17 mouse cellular contexts compared by ENCODE assay signal in genomic region chr7:72962815-72963214, GRCm38 (mm10).
DNase-seq lines count a peak whose midpoint lies in the region; ATAC-seq lines count a peak whose summit lies in the region.
"Had no signal": no experiment of that assay in that cellular context is flagged by ENCODE, and none has a peak within 500 bp of the region (broad histone marks: within the 10 kb centered on the region; RNA-seq: fewer than 3 reads in every experiment).

No protein-coding gene starts in this region.

- peak; percentile 52 for DNase-seq in embryonic facial prominence, embryonic 14.5 days (ENCODE audit: low spot score)
- no peak for DNase-seq in embryonic facial prominence, embryonic 10.5 days (ENCODE audit: low spot score)
- peak; percentile 55 for DNase-seq in mesoderm, embryonic 11.5 days (ENCODE audit: low read depth, low spot score)
- DNase-seq: B cell, adult 2 months; forebrain, postnatal 0 days; gastrocnemius, postnatal 36 days; right cerebral cortex, postnatal 25 days; thymus, postnatal 4 days had no signal

- H3K27me3 ChIP-seq in embryonic facial prominence, embryonic 14.5 days (replicated peaks; ENCODE audit: control insufficient read depth, insufficient read depth, low read length), result no peaks in the 10 kb centered on the region
- no peaks in the 10 kb centered on the region for H3K27me3 ChIP-seq in embryonic facial prominence, embryonic 10.5 days (replicated peaks; ENCODE audit: low read depth, poor library complexity, severe bottlenecking)
- no peaks in the 10 kb centered on the region for H3K27me3 ChIP-seq in neural tube, embryonic 13.5 days
- H3K27me3 ChIP-seq in neural tube, embryonic 15.5 days (replicated peaks), result no peaks in the 10 kb centered on the region
- H3K27me3 ChIP-seq in kidney, embryonic 15.5 days, result no peaks in the 10 kb centered on the region
- H3K27me3 ChIP-seq: embryonic facial prominence, embryonic 12.5 days; limb, embryonic 13.5 days had no signal

- H3K36me3 ChIP-seq in embryonic facial prominence, embryonic 14.5 days (ENCODE audit: control insufficient read depth, insufficient read depth, low read length), result no peaks in the 10 kb centered on the region
- no peaks in the 10 kb centered on the region for H3K36me3 ChIP-seq in embryonic facial prominence, embryonic 10.5 days (replicated peaks)
- H3K36me3 ChIP-seq in neural tube, embryonic 13.5 days, result no peaks in the 10 kb centered on the region
- no peaks in the 10 kb centered on the region for H3K36me3 ChIP-seq in neural tube, embryonic 15.5 days
- no peaks in the 10 kb centered on the region for H3K36me3 ChIP-seq in kidney, embryonic 15.5 days
- H3K36me3 ChIP-seq: embryonic facial prominence, embryonic 12.5 days; limb, embryonic 13.5 days had no signal

- no peaks in the 10 kb centered on the region for H3K9me3 ChIP-seq in embryonic facial prominence, embryonic 14.5 days (ENCODE audit: control insufficient read depth, low read length)
- H3K9me3 ChIP-seq in embryonic facial prominence, embryonic 10.5 days, result no peaks in the 10 kb centered on the region
- H3K9me3 ChIP-seq in neural tube, embryonic 13.5 days, result no peaks in the 10 kb centered on the region
- no peaks in the 10 kb centered on the region for H3K9me3 ChIP-seq in neural tube, embryonic 15.5 days (replicated peaks)
- H3K9me3 ChIP-seq in kidney, embryonic 15.5 days (replicated peaks), result no peaks in the 10 kb centered on the region
- H3K9me3 ChIP-seq: embryonic facial prominence, embryonic 12.5 days; limb, embryonic 13.5 days had no signal

- H3K4me3 ChIP-seq in embryonic facial prominence, embryonic 14.5 days (ENCODE audit: low read depth, low read length), result no peak overlapping the region
- no peak overlapping the region for H3K4me3 ChIP-seq in embryonic facial prominence, embryonic 10.5 days
- H3K4me3 ChIP-seq in neural tube, embryonic 13.5 days, result no peak overlapping the region
- no peak overlapping the region for H3K4me3 ChIP-seq in neural tube, embryonic 15.5 days (replicated peaks)
- no peak overlapping the region for H3K4me3 ChIP-seq in kidney, embryonic 15.5 days (replicated peaks)
- H3K4me3 ChIP-seq: embryonic facial prominence, embryonic 12.5 days; limb, embryonic 13.5 days had no signal

- H3K9ac ChIP-seq in embryonic facial prominence, embryonic 14.5 days (ENCODE audit: low read depth, low read length), result no peak overlapping the region
- no peak overlapping the region for H3K9ac ChIP-seq in neural tube, embryonic 13.5 days
- H3K9ac ChIP-seq in neural tube, embryonic 15.5 days (replicated peaks), result no peak overlapping the region
- H3K9ac ChIP-seq in kidney, embryonic 15.5 days, result no peak overlapping the region
- H3K9ac ChIP-seq: embryonic facial prominence, embryonic 12.5 days; forebrain, postnatal 0 days; limb, embryonic 13.5 days; liver, embryonic 14.5 days had no signal

- no peak for ATAC-seq in embryonic facial prominence, embryonic 14.5 days (ENCODE audit: low read depth)
- peak; percentile 59; the same call in 1 of the 2 replicates for ATAC-seq in neural tube, embryonic 13.5 days (ENCODE audit: low read depth)
- no peak for ATAC-seq in neural tube, embryonic 15.5 days (ENCODE audit: low FRiP score)
- ATAC-seq in megakaryocyte-erythroid progenitor cell, adult 5-6 weeks (replicated peaks; ENCODE audit: low FRiP score, low TSS enrichment, poor library complexity, severe bottlenecking), result no peak
- ATAC-seq in kidney, embryonic 15.5 days (replicated peaks; ENCODE audit: low FRiP score), result no peak
- ATAC-seq: forebrain, postnatal 0 days; intestine, postnatal 0 days had no signal

- no peak overlapping the region for H3K4me2 ChIP-seq in embryonic facial prominence, embryonic 14.5 days (ENCODE audit: low read depth, low read length)
- H3K4me2 ChIP-seq in neural tube, embryonic 13.5 days, result no peak overlapping the region
- no peak overlapping the region for H3K4me2 ChIP-seq in neural tube, embryonic 15.5 days
- H3K4me2 ChIP-seq in kidney, embryonic 15.5 days, result no peak overlapping the region
- H3K4me2 ChIP-seq: embryonic facial prominence, embryonic 12.5 days; limb, embryonic 13.5 days had no signal

- no peaks in the 10 kb centered on the region for H3K4me1 ChIP-seq in embryonic facial prominence, embryonic 14.5 days (ENCODE audit: control insufficient read depth, insufficient read depth, low read length)
- peaks cover 2% of the 10 kb centered on the region for H3K4me1 ChIP-seq in embryonic facial prominence, embryonic 10.5 days
- peaks cover 21% of the 10 kb centered on the region for H3K4me1 ChIP-seq in neural tube, embryonic 13.5 days (replicated peaks)
- H3K4me1 ChIP-seq in neural tube, embryonic 15.5 days, result peaks cover 13% of the 10 kb centered on the region
- H3K4me1 ChIP-seq in kidney, embryonic 15.5 days, result 0 out of 2 replicates have a peak, but pooled peaks cover 3% of the 10 kb centered on the region
- H3K4me1 ChIP-seq: embryonic facial prominence, embryonic 12.5 days had no signal

- 43% methylated on average over 3 of the region's 3 CpGs for WGBS in embryonic facial prominence, embryonic 14.5 days
- 61% methylated on average over 3 of the region's 3 CpGs for WGBS in embryonic facial prominence, embryonic 10.5 days
- WGBS in neural tube, embryonic 13.5 days, result 23% methylated on average over 3 of the region's 3 CpGs
- 22% methylated on average over 3 of the region's 3 CpGs for WGBS in neural tube, embryonic 15.5 days
- WGBS in kidney, embryonic 15.5 days, result 64% methylated on average over 3 of the region's 3 CpGs

- H3K27ac ChIP-seq in embryonic facial prominence, embryonic 14.5 days (replicated peaks; ENCODE audit: low read depth, low read length), result no peak overlapping the region
- no peak overlapping the region for H3K27ac ChIP-seq in embryonic facial prominence, embryonic 10.5 days (replicated peaks)
- peak overlapping the region; percentile 69 for H3K27ac ChIP-seq in neural tube, embryonic 13.5 days (replicated peaks)
- H3K27ac ChIP-seq in neural tube, embryonic 15.5 days (replicated peaks), result no peak overlapping the region
- H3K27ac ChIP-seq in kidney, embryonic 15.5 days, result no peak overlapping the region
- H3K27ac ChIP-seq: embryonic facial prominence, embryonic 12.5 days; kidney, postnatal 0 days; limb, embryonic 13.5 days; liver, embryonic 14.5 days had no signal
